Mouse (Mus musculus) megakaryocyte-erythroid progenitor cell, adult 5-6 weeks (primary cell): ENCODE data around the gene Csmd2. TPM values are rescaled to one million over a fixed set of nuclear protein-coding genes. Genes with fewer than 3 reads are reported as not detected.

Experiments used
- ATAC-seq: replicated peaks from 2 replicates; pipeline ENCODE4 v1.8.0; 2016; ENCODE audit warnings: mild to moderate bottlenecking, inconsistent platforms; ENCODE audit not compliant: severe bottlenecking, poor library complexity, low FRiP score, low TSS enrichment
- total RNA-seq, 2 experiments: library from RNA; stranded (forward) in 1 of 2; stranded (reverse) in 1 of 2; fragments of 200-1000, 215-1000 nt in 1 of 2; fragments of >200 nt in 1 of 2; fragmentation: Nextera tagmentation in 1 of 2; gene quantifications; 2 replicates each; pipeline ENCODE4 v1.2.3; 2014 to 2017

Csmd2 gene
- total RNA-seq, 2 experiments from 2014 or later = not detected

DNA sequence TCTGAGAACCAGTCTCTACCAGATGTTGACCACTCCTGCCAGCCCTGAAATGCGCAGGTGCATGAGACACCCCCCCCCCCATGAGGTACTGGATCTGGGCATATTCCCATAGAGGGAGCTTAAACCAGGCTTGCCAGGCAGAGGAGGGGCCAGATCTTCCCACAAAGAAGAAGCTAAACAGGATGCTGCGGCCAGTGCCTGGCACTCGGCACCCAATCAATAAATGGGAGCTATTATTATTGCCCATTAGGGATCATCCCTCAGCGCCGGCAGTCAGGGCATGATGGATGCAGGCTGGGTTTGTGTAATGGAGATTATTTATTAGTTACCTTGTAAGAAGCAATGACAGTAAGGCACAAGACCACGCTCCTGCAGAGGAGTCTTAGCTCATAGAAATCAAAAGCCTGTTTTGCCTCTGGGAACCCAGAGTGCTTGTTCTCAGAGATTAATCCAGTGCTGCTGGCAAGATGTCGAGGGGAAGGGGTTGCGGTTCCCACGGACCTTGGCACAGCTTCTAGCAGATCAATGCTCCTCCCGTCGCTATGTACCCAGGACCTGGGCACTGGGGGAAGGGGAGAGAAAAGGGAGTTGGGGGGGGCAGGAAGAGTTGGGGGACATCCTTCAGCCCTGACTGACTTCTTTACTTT, 146.8 kb downstream of the Csmd2 start:
- no peak for ATAC-seq

- no peak for ATAC-seq
Observed at GRCm38 (mm10) chr4:128135014-128135622, 147.5 kb downstream of the Csmd2 start.

GRCm38 (mm10) chr4:128139991-128140390, 152.3 kb downstream of the Csmd2 start:
- ATAC-seq = no peak

GRCm38 (mm10) chr4:128141161-128142101, 153.8 kb downstream of the Csmd2 start:
- no peak for ATAC-seq

DNA sequence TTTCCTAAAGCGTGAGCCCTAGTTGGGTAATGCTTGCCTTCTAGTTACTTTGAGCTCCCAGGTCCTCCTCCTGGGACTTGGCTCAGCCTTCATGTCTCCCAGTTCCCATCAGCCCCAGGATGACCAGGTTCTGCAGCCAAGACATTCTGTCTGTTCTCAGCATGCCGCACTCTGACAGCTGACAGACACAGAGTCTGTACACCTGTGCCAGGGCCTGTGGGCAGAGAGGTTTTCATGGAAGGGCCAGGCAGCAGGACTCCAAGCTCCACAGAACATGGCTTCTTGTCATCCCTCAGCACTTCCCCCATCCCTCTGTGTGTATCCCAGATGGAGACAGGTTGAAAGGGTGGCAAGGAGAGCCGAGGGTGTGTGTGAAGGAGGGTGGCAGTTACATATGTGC, 154.6 kb downstream of the Csmd2 start:
- ATAC-seq = no peak

GRCm38 (mm10) chr4:128143147-128143546, 155.5 kb downstream of the Csmd2 start:
- no peak for ATAC-seq

DNA sequence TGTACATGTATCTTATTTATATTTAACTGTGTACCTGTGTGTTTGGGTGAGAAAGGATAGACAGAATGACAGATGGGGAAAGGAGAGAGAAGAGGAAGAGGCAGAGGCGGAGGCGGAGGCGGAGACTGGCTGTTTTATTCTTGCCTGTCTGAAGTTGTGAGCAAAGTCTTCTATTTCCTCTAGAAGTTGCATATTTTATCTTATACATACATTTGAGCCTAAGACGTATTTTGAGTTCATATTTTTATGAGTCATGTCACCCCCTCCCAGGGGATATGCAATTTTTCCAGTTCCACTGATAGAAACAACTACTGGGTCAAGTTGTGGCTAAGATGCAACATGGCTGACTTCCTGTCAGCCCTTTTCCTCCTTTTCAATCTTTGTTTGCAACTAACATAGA, 161.9 kb downstream of the Csmd2 start:
- no peak for ATAC-seq

DNA sequence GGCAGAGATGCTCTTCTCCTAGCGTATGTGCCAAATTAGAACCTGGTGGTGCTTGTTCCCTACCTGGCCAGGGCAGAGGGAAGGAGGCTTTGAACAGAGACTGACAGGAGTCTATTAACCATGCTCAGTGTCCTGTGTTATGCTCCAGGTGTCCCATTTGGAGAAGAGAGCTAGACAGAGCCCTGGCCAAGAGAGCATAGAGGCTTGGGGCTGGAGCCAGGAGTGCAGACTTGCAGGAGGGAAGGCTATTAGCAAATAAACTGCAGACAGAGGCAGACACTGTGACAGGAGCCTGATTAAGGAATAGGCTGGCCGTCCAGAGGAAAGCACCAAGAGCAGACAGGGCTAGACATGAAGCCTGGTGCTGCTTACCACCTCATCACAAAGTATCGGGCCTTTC, 164.4 kb downstream of the Csmd2 start:
- no peak for ATAC-seq

DNA sequence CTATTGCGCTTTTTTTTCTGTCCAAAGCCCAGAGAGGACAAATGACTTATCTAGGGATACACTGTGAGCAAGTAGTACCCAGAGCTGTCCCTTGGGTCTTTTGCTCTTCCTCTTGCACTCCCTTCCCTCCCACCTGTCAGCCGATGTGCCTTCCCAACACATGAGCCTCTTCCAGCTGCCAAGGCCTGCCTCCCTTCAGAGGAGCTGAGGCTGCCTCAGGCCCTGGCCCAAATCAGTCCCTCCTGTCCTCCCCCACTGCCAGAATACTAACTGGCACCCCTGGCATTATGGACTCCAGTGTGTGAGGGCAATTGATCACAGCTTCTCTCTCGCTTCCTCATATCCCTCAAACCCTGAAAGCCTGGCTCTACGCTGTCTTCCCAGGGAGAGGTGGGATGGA, 165.5 kb downstream of the Csmd2 start:
- ATAC-seq = no peak

DNA sequence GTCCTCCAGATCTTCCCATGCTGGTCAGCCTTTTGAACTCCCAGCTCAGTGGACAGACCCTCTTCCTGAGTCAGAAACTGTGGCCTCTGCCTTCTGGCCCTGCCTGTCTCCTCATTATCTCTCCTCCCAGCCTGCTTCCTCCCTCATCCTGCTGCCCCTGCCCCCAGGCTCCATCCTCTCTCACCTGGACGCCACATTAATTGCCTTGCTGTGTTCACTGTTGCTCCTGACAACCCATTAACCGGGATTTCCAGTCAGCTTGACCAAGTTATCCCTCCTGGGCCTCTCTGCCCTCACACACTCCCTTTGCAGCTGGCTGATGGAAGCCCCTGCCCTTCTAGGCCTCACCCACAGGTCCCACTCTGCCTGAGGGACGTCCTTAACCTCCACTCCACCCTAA, 167.6 kb downstream of the Csmd2 start:
- no peak for ATAC-seq

DNA sequence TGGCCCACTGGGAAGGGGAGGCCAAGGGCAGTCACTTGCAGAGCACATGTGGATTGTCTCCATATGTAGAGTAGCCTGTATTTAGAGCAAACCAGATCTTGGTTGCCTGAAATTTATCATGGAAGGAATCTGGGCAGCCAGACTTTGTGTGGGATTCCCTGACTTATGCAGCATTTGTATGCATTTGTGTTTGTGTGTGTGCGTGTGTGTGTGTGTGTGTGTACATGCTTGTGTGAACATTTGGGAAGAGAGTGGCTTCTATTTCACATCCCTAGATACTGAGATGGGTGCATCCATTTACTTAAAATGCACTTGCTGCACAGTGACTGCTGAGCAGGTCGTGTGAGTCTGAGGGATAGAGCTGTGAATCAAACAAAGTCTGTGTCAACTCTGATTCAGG, 173.0 kb downstream of the Csmd2 start:
- no peak for ATAC-seq

DNA sequence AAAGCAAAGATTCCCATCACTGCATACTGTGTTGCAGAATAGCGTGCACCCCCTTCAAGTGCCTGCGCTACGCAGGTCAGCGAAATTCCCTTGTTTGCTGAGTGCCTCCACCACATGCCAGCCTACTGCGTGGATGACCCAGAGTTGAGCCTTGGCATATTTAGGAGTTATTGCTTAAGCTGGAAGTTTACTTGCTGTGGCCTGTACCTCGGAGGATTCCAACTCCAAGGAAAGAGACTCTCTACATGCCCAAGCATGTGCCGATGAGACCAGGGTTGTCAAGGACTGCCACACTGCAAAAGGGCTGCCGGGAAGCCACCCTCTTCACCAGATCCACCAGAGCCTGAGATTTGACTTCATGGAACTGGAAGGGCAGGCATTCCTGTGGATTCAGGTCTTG, 182.5 kb downstream of the Csmd2 start:
- ATAC-seq = no peak

DNA sequence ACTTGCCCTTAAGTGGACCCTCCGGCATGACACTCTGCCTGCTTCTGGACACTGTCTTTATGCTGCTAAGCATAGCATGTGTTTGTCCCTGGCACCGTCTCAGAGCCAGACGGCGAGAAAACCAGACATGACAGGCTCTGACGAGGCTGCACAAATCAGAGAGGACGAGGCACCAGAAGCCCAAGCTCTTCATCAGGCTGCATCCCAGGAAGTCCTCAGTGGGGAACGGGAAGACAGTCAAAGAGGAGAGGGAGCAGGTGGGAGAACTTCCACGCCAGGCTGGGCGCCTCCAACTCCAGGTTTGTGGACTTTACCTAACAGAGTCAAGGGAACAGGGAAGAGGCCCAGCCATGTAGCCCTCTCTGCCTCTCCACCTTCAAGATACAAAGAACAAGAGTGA, 183.6 kb downstream of the Csmd2 start:
- ATAC-seq = no peak

GRCm38 (mm10) chr4:128171701-128172100, 184.0 kb downstream of the Csmd2 start:
- ATAC-seq = no peak

DNA sequence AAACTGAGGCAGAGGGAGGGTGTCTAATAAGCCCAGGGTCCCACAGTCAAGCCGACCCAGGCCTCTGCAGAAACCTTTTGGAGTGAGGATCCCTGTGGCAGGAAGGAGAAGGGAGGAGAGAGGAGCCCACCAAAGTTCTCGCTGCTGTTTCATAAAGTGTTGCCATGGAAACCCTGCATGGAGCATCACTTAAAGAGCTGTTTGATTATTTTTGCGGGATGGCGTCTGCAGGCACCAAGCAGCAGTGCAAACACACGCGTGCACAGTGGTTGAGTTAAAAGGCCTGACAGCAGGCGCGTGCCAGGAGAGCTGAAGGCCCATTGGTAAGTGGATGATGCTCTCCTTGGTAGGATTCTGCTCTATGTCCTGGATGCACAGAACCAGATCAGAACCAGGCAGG, 191.3 kb downstream of the Csmd2 start:
- no peak for ATAC-seq

DNA sequence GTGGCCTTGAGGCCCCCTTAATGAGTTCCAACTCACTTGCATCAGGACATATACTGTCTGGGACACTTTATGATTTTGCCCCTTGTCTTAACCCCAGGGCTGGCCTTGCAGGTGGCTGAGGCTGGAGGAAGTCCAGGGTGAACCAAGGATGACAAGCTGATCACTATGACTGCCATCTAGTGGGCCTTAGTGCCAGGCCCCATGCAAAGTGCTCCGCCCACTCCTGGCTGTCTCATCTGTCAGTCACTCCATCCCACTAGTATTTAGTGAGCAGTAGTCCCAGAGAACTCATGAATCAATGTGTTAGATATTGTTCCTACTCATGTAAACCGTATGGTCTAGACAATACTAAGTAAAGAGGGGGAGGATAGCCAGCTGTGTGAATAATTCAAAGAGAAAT, 191.9 kb downstream of the Csmd2 start:
- no peak for ATAC-seq

GRCm38 (mm10) chr4:128184747-128185146, 197.1 kb downstream of the Csmd2 start:
- ATAC-seq = no peak

DNA sequence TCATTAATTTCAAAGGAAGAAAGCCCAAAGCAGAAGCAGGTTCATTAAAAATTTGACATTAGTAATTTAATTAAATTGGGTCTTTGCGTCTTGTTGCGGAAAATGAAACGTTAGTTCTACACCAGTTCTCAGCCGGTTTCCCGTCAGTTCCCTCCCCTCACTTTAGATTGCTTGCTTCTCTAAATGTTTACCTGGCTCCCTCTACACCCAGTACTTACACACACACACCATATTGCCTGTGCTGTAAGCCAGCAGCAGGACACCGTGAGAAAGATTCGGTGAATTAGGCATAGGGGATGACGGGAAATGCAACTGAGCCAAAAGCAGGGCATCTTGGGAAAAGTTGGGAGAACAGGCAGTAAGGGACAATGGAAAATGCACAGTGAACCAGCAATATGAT, 206.8 kb downstream of the Csmd2 start:
- ATAC-seq = no peak

DNA sequence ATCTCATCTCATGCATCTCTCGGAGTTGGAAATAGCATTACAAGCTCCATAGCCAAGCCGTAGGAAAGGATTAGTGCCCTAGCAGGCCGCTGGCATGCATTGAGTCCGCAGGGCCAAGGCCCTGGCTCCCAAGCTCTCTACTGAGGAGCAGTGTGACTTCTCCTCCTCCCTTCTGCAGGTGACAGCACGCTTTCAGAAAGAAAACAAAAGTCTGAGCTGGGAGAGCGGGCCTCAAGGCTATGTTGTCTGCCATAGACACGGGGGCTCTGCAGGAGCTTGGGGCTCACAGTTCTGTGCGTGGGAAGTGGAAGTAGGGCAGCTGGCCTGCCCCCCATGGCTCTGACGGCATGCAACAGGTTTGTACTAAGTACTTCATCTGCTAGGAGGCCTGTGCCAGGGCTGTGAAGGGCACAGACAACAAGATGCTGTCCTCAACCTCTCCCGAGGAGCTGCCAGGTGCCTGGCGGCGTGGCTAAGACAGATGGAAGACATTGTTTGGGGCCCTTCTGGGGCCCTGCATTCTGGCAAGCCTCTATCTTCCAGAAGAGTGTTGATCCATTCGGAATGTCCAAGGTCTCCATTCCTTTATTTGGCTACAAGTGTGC, 230.4 kb downstream of the Csmd2 start:
- ATAC-seq = no peak

GRCm38 (mm10) chr4:128224453-128224852, 236.8 kb downstream of the Csmd2 start:
- no peak for ATAC-seq
